Mouse (Mus musculus) ES-E14 (cell line): ENCODE data around the gene Rpl22l1. TPM values are rescaled to one million over a fixed set of nuclear protein-coding genes. Genes with fewer than 3 reads are reported as not detected.

ENCODE experiments used
- DNase-seq: peaks from one replicate; pipeline ENCODE4 v3.0.0-alpha.2; 2013; ENCODE audit warnings: low read depth, low spot score
- H3K27ac ChIP-seq: 2 replicates; pipeline ENCODE4 v1.5.1; 2012; ENCODE audit warnings: low read depth, mild to moderate bottlenecking, low read length, moderate library complexity, mixed read lengths; ENCODE audit not compliant: poor library complexity, insufficient read depth, severe bottlenecking
- H3K36me3 ChIP-seq: 2 replicates; pipeline ENCODE4 v1.6.1; 2012; ENCODE audit warnings: mild to moderate bottlenecking, low read length, moderate library complexity, mixed read lengths; ENCODE audit not compliant: control insufficient read depth, poor library complexity, insufficient read depth, severe bottlenecking
- H3K4me1 ChIP-seq, 2 experiments: fragments of 150-350 bp in 1 of 2; sonication (generic) in 1 of 2; 2 replicates each; pipeline ENCODE4 v1.6.1; 2012; ENCODE audit warnings: low read length in 2 of 2, mild to moderate bottlenecking in 1 of 2, mixed read lengths in 1 of 2; ENCODE audit not compliant: control insufficient read depth in 2 of 2, insufficient read depth in 2 of 2, poor library complexity in 1 of 2
- H3K4me3 ChIP-seq, 2 experiments: fragments of 150-350 bp in 1 of 2; sonication (generic) in 1 of 2; 2 replicates each; pipeline ENCODE4 v1.5.1; 2012; ENCODE audit warnings: low read length in 2 of 2, low read depth in 1 of 2, mild to moderate bottlenecking in 1 of 2, mixed read lengths in 1 of 2; ENCODE audit not compliant: insufficient read depth in 1 of 2, poor library complexity in 1 of 2, severe bottlenecking in 1 of 2
- H3K9ac ChIP-seq: 2 replicates; pipeline ENCODE4 v1.6.1; 2012; ENCODE audit warnings: low read depth, mild to moderate bottlenecking, low read length, mixed read lengths; ENCODE audit not compliant: poor library complexity, insufficient read depth, severe bottlenecking
- H3K9me3 ChIP-seq: fragments of 150-350 bp; sonication (generic); 2 replicates; pipeline ENCODE4 v1.6.1; 2012; ENCODE audit warnings: low read depth, mild to moderate bottlenecking, low read length; ENCODE audit not compliant: control insufficient read depth, insufficient read depth
- CHD2 ChIP-seq: IDR thresholded peaks from 2 replicates; pipeline ENCODE4 v1.6.1; 2014; ENCODE audit warnings: mild to moderate bottlenecking, low read depth, low read length, inconsistent platforms
- HCFC1 ChIP-seq: IDR thresholded peaks from 2 replicates; pipeline ENCODE4 v1.6.1; 2012; ENCODE audit warnings: low read length, inconsistent platforms, borderline replicate concordance; ENCODE audit not compliant: insufficient read depth
- MAFK ChIP-seq: IDR thresholded peaks from 2 replicates; pipeline ENCODE4 v1.6.1; 2014; ENCODE audit warnings: mild to moderate bottlenecking, low read depth, low read length, inconsistent platforms; ENCODE audit not compliant: insufficient read depth
- ZC3H11A ChIP-seq: IDR thresholded peaks from 2 replicates; pipeline ENCODE4 v1.6.1; 2012; ENCODE audit warnings: low read depth, mild to moderate bottlenecking, inconsistent platforms, low read length, borderline replicate concordance
- ZNF384 ChIP-seq: IDR thresholded peaks from 2 replicates; pipeline ENCODE4 v1.6.1; 2012; ENCODE audit warnings: low read depth, low read length, inconsistent platforms
- in situ Hi-C, 2 experiments: fragments of 600-800 bp; cut with MboI; formaldehyde crosslinking; loops; one replicate each; pipeline ENCODE4 v1.15.1; 2025; ENCODE audit warnings: low sequenced_read_pairs in 2 of 2, inconsistent platforms in 1 of 2; ENCODE audit not compliant: unreplicated experiment in 2 of 2
- total RNA-seq: library from RNA; depleted of rRNA; stranded (reverse); fragments of 300-350 nt; gene quantifications from 2 replicates; pipeline ENCODE4 v1.2.3, GENCODE M21; 2012

Gene Rpl22l1
- total RNA-seq, 1 experiment, result 297 TPM

GRCm38 (mm10) chr3:28816010-28816540 lies 10.8 kb downstream of the Rpl22l1 start:
- in situ Hi-C loops, result no loop called here
- no peak for DNase-seq
- Histone ChIP-seq H3K27ac (no peak overlapping the region), H3K9ac (no peak overlapping the region), H3K9me3 (no peaks in the 10 kb centered on the region), H3K4me3 (no peak overlapping the region), H3K4me1 (peaks cover 0 to 3% of the 10 kb centered on the region in 2 experiments; a peak in 1 of 4 replicates), H3K36me3 (no peaks in the 10 kb centered on the region)
- TF ChIP-seq ZNF384, result no peak
- TF ChIP-seq MAFK, result no peak
- no peak for TF ChIP-seq CHD2
- no peak for TF ChIP-seq ZC3H11A
- no peak for TF ChIP-seq HCFC1

DNA sequence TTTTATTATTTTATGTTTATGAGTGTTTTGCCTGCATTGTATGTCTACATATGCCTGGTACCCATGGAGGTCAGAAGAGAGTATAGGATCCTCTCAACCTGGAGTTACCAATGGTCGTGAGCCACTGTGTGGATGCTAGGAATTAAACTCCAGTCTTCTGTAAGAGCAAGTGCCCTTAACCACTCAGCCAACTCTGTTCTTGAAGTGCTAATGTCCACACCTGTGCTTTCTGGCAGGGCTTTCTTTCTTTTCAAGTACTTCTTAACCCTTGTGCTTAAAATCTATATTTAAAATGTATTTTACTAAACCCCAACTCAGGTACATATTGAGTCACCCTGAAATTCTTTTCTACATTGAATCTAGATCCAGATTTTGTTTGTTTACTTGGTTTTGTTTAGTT lies 21.0 kb downstream of the Rpl22l1 start:
- no peak overlapping the region for H3K4me3 ChIP-seq
- H3K27ac ChIP-seq, result no peak overlapping the region
- H3K4me1 ChIP-seq, result peaks cover 1 to 2% of the 10 kb centered on the region in 2 experiments; a peak in 1 of 4 replicates
- TF ChIP-seq CHD2 (no peak), HCFC1 (no peak), ZNF384 (no peak), MAFK (no peak)
- no peaks in the 10 kb centered on the region for H3K9me3 ChIP-seq
- no peak overlapping the region for H3K9ac ChIP-seq
- in situ Hi-C loops, result loop anchor here in 1 of 2 experiments (10.0 kb wide), 1 partner anchor 139 kb away; no protein-coding TSS in a partner anchor
- no peak for DNase-seq
- H3K36me3 ChIP-seq, result no peaks in the 10 kb centered on the region

- no peak overlapping the region for H3K4me3 ChIP-seq
- H3K36me3 ChIP-seq, result no peaks in the 10 kb centered on the region
- no peaks in the 10 kb centered on the region for H3K9me3 ChIP-seq
- no peak for DNase-seq
- peaks cover 1 to 2% of the 10 kb centered on the region in 2 experiments; a peak in 1 of 4 replicates for H3K4me1 ChIP-seq
- in situ Hi-C loops, result loop anchor here in 1 of 2 experiments (10.0 kb wide), 1 partner anchor 137 kb away; no protein-coding TSS in a partner anchor
- TF ChIP-seq ZNF384 (no peak), ZC3H11A (no peak), MAFK (no peak), CHD2 (no peak), HCFC1 (no peak)
- no peak overlapping the region for H3K27ac ChIP-seq
- no peak overlapping the region for H3K9ac ChIP-seq
Observed at GRCm38 (mm10) chr3:28827605-28828004, 22.4 kb downstream of the Rpl22l1 start.

- H3K4me3 ChIP-seq, result no peak overlapping the region
- H3K36me3 ChIP-seq, result peaks cover 2% of the 10 kb centered on the region; the same call in 1 of the 2 replicates
- DNase-seq, result no peak
- TF ChIP-seq ZC3H11A (no peak), HCFC1 (no peak), MAFK (no peak)
- H3K4me1 ChIP-seq, result peaks cover 1 to 2% of the 10 kb centered on the region in 2 experiments; a peak in 1 of 4 replicates
- no peak overlapping the region for H3K9ac ChIP-seq
- H3K27ac ChIP-seq, result no peak overlapping the region
- in situ Hi-C loops, result loop anchor here in 1 of 2 experiments (10.0 kb wide), 1 partner anchor 135 kb away; no protein-coding TSS in a partner anchor
- H3K9me3 ChIP-seq, result 0 out of 2 replicates have a peak, but pooled peaks cover 3% of the 10 kb centered on the region
Observed at GRCm38 (mm10) chr3:28829454-28829853, 24.2 kb downstream of the Rpl22l1 start.
